Mouse (Mus musculus) frontal cortex, postnatal 10 days (tissue): ENCODE results near the gene Hoxc13.

Experiments
- DNase-seq, 2 experiments: peaks; one replicate each; pipeline ENCODE4 v3.0.0; 2022; ENCODE audit warnings: low spot score in 2 of 2, mixed read lengths in 1 of 2

The Hoxc13 gene

GRCm38 (mm10) chr15:102936279-102936972 is 15.5 kb downstream of the Hoxc13 start, which contains the start of gene Hoxc12:
TSS of gene Hoxc12 (plus strand) at chr15:102936757.
- no peak for DNase-seq

DNA sequence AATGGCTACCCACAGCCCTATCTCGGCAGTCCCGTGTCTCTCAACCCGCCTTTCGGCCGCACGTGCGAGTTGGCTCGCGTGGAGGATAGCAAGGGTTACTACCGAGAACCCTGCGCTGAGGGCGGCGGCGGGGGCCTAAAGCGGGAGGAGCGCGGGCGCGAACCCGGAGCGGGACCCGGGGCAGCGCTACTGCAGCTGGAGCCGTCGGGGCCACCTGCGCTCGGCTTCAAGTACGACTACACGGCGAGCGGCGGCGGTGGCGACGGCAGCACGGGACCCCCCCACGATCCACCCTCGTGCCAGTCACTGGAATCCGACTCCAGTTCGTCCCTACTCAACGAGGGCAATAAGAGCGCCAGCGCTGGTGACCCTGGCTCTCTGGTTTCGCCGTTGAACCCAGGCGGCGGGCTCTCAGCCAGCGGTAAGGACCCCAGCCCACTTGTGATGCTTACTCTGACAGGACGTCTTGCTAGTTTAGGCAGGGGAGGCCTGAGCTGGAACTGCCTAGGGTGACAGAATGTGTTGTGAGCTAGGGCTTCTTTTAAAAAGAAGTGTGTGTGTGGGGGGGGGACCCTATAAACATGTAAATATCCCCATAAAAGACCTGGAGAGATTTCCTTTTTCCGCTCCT is 16.2 kb downstream of the Hoxc13 start:
- DNase-seq = no peak

- no peak for DNase-seq
Observed at GRCm38 (mm10) chr15:102939256-102940155, 18.6 kb downstream of the Hoxc13 start.

GRCm38 (mm10) chr15:102942739-102943467 is 22.0 kb downstream of the Hoxc13 start:
- no peak for DNase-seq

DNA sequence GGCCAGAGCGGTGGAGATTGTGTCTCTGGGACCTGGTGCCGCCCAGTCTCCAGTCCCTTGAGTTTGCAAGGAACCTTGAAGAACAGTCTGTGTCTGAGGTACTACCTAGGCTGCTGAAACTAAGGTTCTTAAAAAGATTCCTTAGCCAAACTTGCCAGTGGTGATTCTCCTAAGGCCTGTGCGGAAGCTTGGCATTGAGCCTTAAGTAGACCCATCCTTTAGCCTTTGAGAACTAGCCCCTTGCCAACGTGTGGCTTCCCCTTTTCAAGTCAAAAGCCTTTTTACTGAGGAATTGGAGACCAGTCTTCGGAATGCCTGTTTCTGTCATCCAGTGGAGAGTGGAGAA is 22.5 kb downstream of the Hoxc13 start:
- DNase-seq = no peak

- no peak for DNase-seq
Observed at GRCm38 (mm10) chr15:102945185-102946077, 24.5 kb downstream of the Hoxc13 start.

GRCm38 (mm10) chr15:102947276-102947675 is 26.4 kb downstream of the Hoxc13 start:
- no peak for DNase-seq

DNA sequence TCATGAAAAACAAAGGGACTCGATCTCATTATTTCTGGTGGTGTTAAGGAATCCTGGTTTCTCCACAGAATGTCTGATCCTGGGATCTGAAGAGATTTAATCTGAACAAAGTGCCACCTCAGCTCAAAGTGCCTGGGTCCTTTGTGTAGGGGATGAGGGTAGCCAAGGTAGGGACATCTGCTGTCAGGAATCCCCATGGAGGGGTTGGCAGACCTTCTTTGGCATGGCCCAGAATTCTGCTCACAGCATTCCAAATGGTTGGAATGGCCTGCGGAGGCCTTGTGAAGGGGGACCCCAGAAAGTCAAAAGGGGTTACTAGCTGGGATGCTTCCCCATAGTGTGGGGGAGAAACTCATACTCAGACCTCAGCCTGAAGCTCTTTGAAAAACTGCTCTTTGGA is 27.9 kb downstream of the Hoxc13 start:
- DNase-seq = no peak

DNA sequence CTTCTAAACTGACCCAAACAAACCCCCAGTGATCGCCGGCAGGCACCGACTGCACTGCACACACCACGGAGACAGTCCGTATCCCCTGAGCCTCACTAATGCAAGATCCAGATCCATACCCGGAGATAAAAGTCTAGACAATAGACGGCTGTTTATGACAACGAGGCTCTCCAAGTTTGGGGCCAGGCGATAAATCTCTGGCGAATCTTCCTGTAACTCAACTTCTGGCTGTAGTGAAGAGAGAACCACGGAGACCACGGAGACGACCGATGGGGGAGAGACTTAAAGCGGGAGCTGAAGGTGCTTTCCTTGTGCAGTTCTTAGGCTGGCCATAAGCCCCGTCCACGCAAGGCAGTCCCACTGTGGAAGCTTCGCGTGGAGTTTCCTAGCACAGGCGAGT is 28.8 kb downstream of the Hoxc13 start:
- DNase-seq = no peak

GRCm38 (mm10) chr15:102950877-102951276 is 30.0 kb downstream of the Hoxc13 start:
- DNase-seq = no peak

- no peak for DNase-seq
Observed at GRCm38 (mm10) chr15:102953561-102953960, 32.7 kb downstream of the Hoxc13 start.

GRCm38 (mm10) chr15:102954192-102955006 is 33.5 kb downstream of the Hoxc13 start, which contains the start of gene Hoxc11:
TSS of gene Hoxc11 (plus strand) at chr15:102954427.
- DNase-seq = no peak

- DNase-seq = no peak
Observed at GRCm38 (mm10) chr15:102955007-102955382, 34.1 kb downstream of the Hoxc13 start.

DNA sequence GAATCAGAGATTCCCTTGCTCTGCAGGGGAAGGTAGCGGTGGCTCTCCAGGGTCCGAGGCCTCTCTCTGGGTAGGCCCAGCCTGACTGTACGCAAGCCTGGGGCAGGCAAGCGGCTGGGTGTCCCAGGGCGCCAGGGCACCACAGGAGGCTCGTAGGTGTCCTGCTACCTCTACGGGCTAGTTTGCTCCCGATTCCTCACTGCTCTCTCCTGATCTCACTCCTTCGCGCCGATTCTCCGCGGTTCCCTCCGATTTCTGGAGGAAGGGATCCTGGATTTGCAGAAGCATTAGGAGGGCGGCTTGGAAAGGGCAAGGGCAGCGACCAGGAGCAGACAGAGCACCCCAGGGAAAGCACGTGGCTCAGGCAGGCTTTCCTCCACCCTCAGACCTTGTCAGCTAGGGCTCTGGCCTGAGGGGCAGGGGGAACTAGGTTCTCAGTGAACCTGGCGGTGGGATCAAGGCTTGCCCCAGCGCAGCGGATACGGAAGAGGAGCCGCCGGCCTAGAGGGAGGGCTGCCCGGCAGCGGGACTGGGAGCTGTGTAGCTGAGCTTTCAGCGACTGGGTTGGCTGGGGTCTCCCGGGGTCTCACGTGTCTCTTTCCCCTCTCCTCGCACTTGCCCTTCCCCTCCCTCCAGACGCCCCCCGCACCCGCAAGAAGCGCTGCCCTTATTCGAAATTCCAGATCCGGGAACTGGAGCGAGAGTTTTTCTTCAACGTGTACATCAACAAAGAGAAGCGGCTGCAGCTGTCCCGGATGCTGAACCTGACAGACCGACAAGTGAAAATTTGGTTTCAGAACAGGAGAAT is 35.1 kb downstream of the Hoxc13 start:
- no peak for DNase-seq

- DNase-seq = no peak
Observed at GRCm38 (mm10) chr15:102956906-102957305, 36.0 kb downstream of the Hoxc13 start.

DNA sequence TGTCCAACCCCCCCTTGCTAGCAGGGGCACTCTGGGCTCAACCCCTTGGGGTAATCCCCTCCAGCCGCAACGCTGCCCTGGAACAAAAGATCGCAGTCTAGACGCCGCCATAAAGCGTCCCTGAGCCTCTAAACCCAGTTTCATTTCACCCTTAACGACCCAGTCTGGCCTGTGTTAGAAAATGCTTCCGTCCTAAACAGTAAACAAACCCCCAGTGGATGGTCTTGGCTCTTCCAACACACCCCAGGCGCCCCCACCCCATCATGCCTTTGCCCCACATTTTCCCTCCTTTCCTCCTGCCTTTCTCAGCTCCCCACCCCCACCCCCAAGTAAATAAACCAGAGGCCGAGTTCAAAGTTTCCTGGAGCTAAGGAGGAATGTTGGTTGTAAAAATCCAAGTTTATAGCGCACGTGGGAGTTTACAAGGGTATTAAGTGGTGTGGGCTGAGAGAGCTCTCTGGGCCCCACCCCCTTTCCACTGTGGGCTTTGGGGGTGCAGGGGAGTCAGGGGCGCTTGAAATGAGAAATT is 38.8 kb downstream of the Hoxc13 start:
- no peak for DNase-seq

DNA sequence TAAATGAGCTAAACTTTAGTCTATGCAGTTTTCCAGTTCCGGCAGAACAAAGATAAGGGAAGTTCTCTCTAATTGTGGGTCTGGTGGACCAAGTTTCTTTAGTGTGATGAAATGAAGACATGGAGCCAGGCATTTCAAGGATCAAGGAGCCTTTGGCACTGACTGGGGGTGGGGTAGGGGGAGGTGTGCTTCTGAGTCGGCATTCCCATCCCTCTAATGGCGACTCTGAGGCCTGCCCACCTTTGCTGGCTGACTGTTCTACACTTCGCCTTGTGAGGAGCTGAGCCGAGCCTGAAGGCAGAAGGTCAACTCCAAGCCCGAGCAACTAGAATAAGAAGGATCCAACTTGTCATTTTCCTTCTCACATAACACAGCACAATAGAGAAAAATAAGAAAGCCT is 40.8 kb downstream of the Hoxc13 start:
- no peak for DNase-seq

DNA sequence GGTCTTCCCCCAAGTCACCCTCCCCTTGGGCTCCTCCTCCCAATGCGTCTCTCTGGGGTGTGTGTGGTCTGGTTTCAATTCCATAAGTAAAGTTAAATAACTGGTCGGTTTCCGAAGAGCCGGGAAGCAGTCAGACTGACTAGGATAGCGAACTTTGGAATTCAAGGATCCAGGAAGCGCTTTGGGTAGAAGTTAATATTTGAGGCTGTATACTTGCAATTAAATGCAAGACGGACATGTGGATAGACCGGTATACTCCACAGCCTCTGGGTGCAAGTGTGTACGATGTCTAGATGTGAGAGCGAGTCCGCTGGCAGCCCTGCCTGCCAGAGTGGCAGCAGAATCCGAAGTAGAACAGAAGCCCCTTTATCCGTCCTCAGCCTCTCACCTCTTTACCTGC is 41.6 kb downstream of the Hoxc13 start:
- DNase-seq = no peak

DNA sequence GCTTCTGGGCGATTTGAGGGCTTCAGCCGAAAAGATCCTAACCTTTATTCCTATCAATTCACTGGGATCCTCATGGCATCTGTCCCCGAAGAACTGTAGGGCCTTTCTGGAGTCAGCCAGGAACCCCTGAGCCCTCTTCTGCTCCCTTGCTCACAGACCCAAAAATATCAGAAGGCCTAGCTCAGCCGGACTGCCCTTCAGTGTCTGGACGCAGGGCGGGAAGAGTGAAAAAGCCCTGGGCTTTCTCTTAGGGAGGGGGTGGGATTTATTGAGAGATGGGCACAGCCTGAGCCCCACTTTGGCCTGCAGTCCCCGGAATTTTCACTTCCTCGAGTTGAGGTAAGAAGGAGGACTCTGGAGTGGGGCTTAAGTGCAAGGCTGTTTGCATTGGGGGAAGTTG is 42.4 kb downstream of the Hoxc13 start:
- DNase-seq = no peak
